In the genomic region with DNA sequence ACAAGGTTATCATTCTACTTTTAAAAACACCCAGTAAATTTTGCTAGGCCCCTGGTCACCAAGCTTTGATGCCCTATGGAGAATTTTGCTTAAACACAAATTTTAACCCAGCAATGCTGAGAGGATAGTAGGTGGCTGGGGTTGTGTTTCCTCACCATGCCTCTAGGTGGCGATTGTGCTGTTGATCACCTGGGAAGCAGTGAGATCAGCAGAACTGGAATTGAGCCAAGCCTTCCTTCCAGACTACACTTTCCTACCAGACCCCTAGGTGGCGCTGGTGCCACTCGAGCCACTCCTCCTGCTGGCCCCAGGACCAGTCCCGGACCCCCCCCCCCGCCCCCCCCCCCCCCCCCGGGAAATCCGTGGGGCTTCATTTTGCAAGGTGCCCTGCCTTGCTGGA, we compare ENCODE assay signal across 8 mouse cellular contexts.
A peak's percentile ranks its signal among the peaks of the same experiment; 100 is the strongest.
DNase-seq lines count a peak whose midpoint lies in the region; ATAC-seq and TF ChIP-seq lines count a peak whose summit lies in the region.

No protein-coding gene starts in this region.

- no peak overlapping the region for H3K9ac ChIP-seq in heart, embryonic 11.5 days (ENCODE audit: low read depth, low read length)

- no peaks in the 10 kb centered on the region for H3K9me3 ChIP-seq in heart, embryonic 11.5 days (replicated peaks; ENCODE audit: control insufficient read depth, low read length)

- peak; percentile 77 for TF ChIP-seq CTCF in bone marrow, adult 2 months (IDR thresholded peaks at IDR 0.05; ENCODE audit: control insufficient read depth, insufficient read depth, low read length)

- no peak overlapping the region for H3K27ac ChIP-seq in heart, embryonic 11.5 days (ENCODE audit: low read depth, low read length)
- peak overlapping the region; percentile 63 for H3K27ac ChIP-seq in bone marrow, adult 2 months (ENCODE audit: control insufficient read depth, insufficient read depth, low read depth, low read length, poor library complexity)

- ATAC-seq in heart, embryonic 11.5 days (replicated peaks; ENCODE audit: insufficient number of reproducible peaks, low FRiP score, low TSS enrichment) = no peak
- ATAC-seq in erythroblast, adult 5-6 weeks (replicated peaks; ENCODE audit: low FRiP score, poor library complexity, severe bottlenecking) = peak; percentile 80
- peak; percentile 92 for ATAC-seq in megakaryocyte, adult 5-6 weeks (ENCODE audit: poor library complexity, severe bottlenecking)

- no peaks in the 10 kb centered on the region for H3K36me3 ChIP-seq in heart, embryonic 11.5 days (ENCODE audit: control insufficient read depth, insufficient read depth, low read length)

- no peaks in the 10 kb centered on the region; the same call in 1 of the 2 replicates for H3K4me1 ChIP-seq in heart, embryonic 11.5 days (ENCODE audit: control insufficient read depth, insufficient read depth, low read length)
- no peaks in the 10 kb centered on the region for H3K4me1 ChIP-seq in bone marrow, adult 2 months (ENCODE audit: control insufficient read depth, insufficient read depth, low read length)

- under 1% methylated on average over 4 of the region's 7 CpGs for WGBS in heart, embryonic 11.5 days (ENCODE audit: insufficient replicate concordance)
- WGBS in bone marrow, adult 2 months = 0% methylated on average over 5 of the region's 7 CpGs

- no peak overlapping the region for H3K4me3 ChIP-seq in heart, embryonic 11.5 days (ENCODE audit: low read depth, low read length)
- no peak overlapping the region for H3K4me3 ChIP-seq in bone marrow, adult 2 months (replicated peaks; ENCODE audit: control insufficient read depth, low read depth, low read length)

- peak; percentile 96 for DNase-seq in heart, adult 11 months
- peak; percentile 60 to 67 for DNase-seq in heart, postnatal 36 days
- DNase-seq in left cerebral cortex, adult 11 months (ENCODE audit: low spot score) = peak; percentile 84
- peak; percentile 26 for DNase-seq in spleen, adult 12 weeks (ENCODE audit: low spot score)

- intact Hi-C loops in heart, postnatal 36 days (cut with DNase I) = no loop called here

- no peak for TF ChIP-seq POLR2A in bone marrow, adult 2 months (IDR thresholded peaks at IDR 0.05; ENCODE audit: borderline replicate concordance, control insufficient read depth, low read depth, low read length)

- no peak overlapping the region for H3K4me2 ChIP-seq in heart, embryonic 11.5 days

- no peaks in the 10 kb centered on the region for H3K27me3 ChIP-seq in heart, embryonic 11.5 days (ENCODE audit: control insufficient read depth, insufficient read depth, low read length)

Comparison
In these comparisons a context has a peak if more than half of its experiments do, and no peak if none do; other contexts are left out.
1. DNase-seq: peak in every context shown above with its lines; median percentile 96 in heart, adult 11 months; 84 in left cerebral cortex, adult 11 months; 64 in heart, postnatal 36 days; 26 in spleen, adult 12 weeks.